Mouse (Mus musculus) A20 (cell line): ENCODE measurements around the gene Olfr1416.

Experiments used
- DNase-seq: peaks from one replicate; pipeline ENCODE4 v3.0.0-alpha.2; 2011; ENCODE audit warnings: low read depth, low spot score

Olfr1416 gene

GRCm38 (mm10) chr1:92432098-92432497, 52.8 kb downstream of the Olfr1416 start:
- no peak for DNase-seq

- DNase-seq = no peak
Observed at GRCm38 (mm10) chr1:92431420-92431819, 53.5 kb downstream of the Olfr1416 start.

- DNase-seq = no peak
Observed at GRCm38 (mm10) chr1:92430991-92431390, 53.9 kb downstream of the Olfr1416 start.
